Mouse (Mus musculus) limb, embryonic 14.5 days (tissue): ENCODE data around the gene Prokr1. TPM values are rescaled to one million over a fixed set of nuclear protein-coding genes. Genes with fewer than 3 reads are reported as not detected.

ENCODE experiments used
- ATAC-seq: fragments of 200-750 bp; cut with Nextera tagmentation; 2 replicates; pipeline ENCODE4 v1.8.0; 2017; ENCODE audit warnings: low read depth, moderate number of reproducible peaks, moderate TSS enrichment; ENCODE audit not compliant: low FRiP score
- DNase-seq: peaks from one replicate; pipeline ENCODE4 v3.0.0-alpha.2; 2015; ENCODE audit warnings: low spot score
- H3K27ac ChIP-seq: fragments of 300-500 bp; sonication (generic); replicated peaks from 2 replicates; pipeline ENCODE4 v1.5.1; 2014; ENCODE audit warnings: low read depth, mild to moderate bottlenecking, low read length, moderate library complexity, mixed read lengths
- H3K27me3 ChIP-seq: fragments of 300-500 bp; sonication (generic); 2 replicates; pipeline ENCODE4 v1.6.1; 2014; ENCODE audit warnings: low read length, mixed read lengths; ENCODE audit not compliant: control insufficient read depth, insufficient read depth
- H3K36me3 ChIP-seq: fragments of 300-500 bp; sonication (generic); 2 replicates; pipeline ENCODE4 v1.6.1; 2014; ENCODE audit warnings: mild to moderate bottlenecking, low read length, moderate library complexity, mixed read lengths; ENCODE audit not compliant: control insufficient read depth, insufficient read depth
- H3K4me1 ChIP-seq: fragments of 300-500 bp; sonication (generic); 2 replicates; pipeline ENCODE4 v1.6.1; 2014; ENCODE audit warnings: antibody characterized with exemption, low read length, mixed read lengths; ENCODE audit not compliant: control insufficient read depth, insufficient read depth
- H3K4me2 ChIP-seq: fragments of 300-500 bp; sonication (generic); replicated peaks from 2 replicates; pipeline ENCODE4 v1.6.1; 2014; ENCODE audit warnings: low read depth, mild to moderate bottlenecking, low read length, moderate library complexity; ENCODE audit not compliant: severe bottlenecking
- H3K4me3 ChIP-seq: fragments of 300-500 bp; sonication (generic); replicated peaks from 2 replicates; pipeline ENCODE4 v1.5.1; 2014; ENCODE audit warnings: low read length
- H3K9ac ChIP-seq: fragments of 300-500 bp; sonication (generic); 2 replicates; pipeline ENCODE4 v1.6.1; 2014; ENCODE audit warnings: mild to moderate bottlenecking, low read depth, low read length, moderate library complexity; ENCODE audit not compliant: severe bottlenecking
- H3K9me3 ChIP-seq: fragments of 300-500 bp; sonication (generic); 2 replicates; pipeline ENCODE4 v1.6.1; 2016; ENCODE audit warnings: low read length; ENCODE audit not compliant: control insufficient read depth
- POLR2A ChIP-seq: fragments of 200-500 bp; IDR thresholded peaks from 2 replicates; pipeline ENCODE4 v1.8.0; 2012; ENCODE audit warnings: inconsistent platforms, mild to moderate bottlenecking, moderate library complexity, borderline replicate concordance; ENCODE audit not compliant: insufficient read depth, insufficient read length; ENCODE audit errors: extremely low read depth
- WGBS: fragments of 180-500 bp; shearing (Covaris S2); extraction: QIAGEN DNeasy Blood & Tissue Kit; methylation state at CpG from one replicate; pipeline ENCODE4 v1.1.7; 2014; 5-methylcytosine and 5-hydroxymethylcytosine counted together
- polyA plus RNA-seq, 2 experiments: library from polyadenylated mRNA; depleted of rRNA in 1 of 2; stranded (reverse) in 1 of 2; unstranded in 1 of 2; fragments of >200 nt; fragmentation: Nextera tagmentation in 1 of 2; extraction: Ambion mirVana in 1 of 2; gene quantifications; 2 replicates each; pipeline versions ENCODE4 v1.2.1 to v1.2.3; 2012 to 2014

Gene Prokr1
- polyA plus RNA-seq, 2 experiments = 4.7 to 5.1 TPM

- H3K36me3 ChIP-seq = no peaks in the 10 kb centered on the region
- no peak overlapping the region for H3K9ac ChIP-seq
- no peak overlapping the region for H3K4me3 ChIP-seq
- 58% methylated on average over 10 of the region's 10 CpGs for WGBS
- H3K4me1 ChIP-seq = no peaks in the 10 kb centered on the region
- DNase-seq = no peak
- no peak for ATAC-seq
- no peak for TF ChIP-seq POLR2A
- H3K27ac ChIP-seq = no peak overlapping the region
- no peak overlapping the region for H3K4me2 ChIP-seq
- H3K9me3 ChIP-seq = no peaks in the 10 kb centered on the region
- H3K27me3 ChIP-seq = no peaks in the 10 kb centered on the region
Measured at GRCm38 (mm10) chr6:87597116-87597833, 6.7 kb upstream of the Prokr1 start.

GRCm38 (mm10) chr6:87594188-87594587, 3.6 kb upstream of the Prokr1 start:
- no peaks in the 10 kb centered on the region for H3K36me3 ChIP-seq
- H3K9me3 ChIP-seq = no peaks in the 10 kb centered on the region
- no peak for DNase-seq
- H3K4me2 ChIP-seq = no peak overlapping the region
- TF ChIP-seq POLR2A = no peak
- H3K4me1 ChIP-seq = peaks cover 5% of the 10 kb centered on the region; the same call in 1 of the 2 replicates
- no peak overlapping the region for H3K4me3 ChIP-seq
- 69% methylated on average over 6 of the region's 6 CpGs for WGBS
- no peak overlapping the region for H3K27ac ChIP-seq
- no peaks in the 10 kb centered on the region for H3K27me3 ChIP-seq
- no peak overlapping the region for H3K9ac ChIP-seq
- ATAC-seq = no peak

DNA sequence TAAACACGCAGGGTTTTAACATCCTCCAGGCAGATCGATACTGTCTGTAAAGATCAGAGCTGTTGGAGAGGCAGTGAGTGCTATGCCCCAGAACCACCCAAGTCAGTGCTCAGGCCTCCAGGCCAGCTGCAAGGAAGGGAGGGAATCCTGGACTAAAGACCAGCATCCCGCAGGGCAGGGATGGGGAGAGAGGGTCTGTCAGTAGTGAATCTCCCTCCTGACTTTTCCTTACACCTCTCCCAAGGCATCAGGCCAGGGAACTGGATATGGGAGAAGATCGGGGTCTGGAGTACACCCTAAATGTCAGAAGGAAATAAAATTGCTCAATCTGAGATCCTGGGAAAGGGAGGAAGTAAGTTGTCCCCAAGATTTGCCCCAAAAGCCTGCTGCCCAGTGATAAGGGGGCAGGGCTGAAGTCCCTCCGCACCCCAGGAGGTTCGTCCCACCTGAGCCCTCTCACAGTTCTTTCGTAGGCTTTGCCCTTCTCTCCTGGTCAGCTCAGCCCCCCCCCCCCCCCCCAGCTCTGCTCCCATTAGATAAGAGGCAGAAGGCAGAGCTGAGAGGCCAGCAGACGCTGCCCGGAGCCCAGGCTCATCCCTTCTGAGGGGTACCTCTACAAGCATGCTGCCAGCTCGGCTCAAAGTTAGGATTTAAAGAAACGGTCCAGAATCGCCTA, 687 bp downstream of the Prokr1 start:
- H3K27me3 ChIP-seq = no peaks in the 10 kb centered on the region
- H3K9me3 ChIP-seq = no peaks in the 10 kb centered on the region
- peaks cover 5% of the 10 kb centered on the region; the same call in 1 of the 2 replicates for H3K4me1 ChIP-seq
- no peak overlapping the region for H3K27ac ChIP-seq
- ATAC-seq (no peak), DNase-seq (no peak)
- no peak for TF ChIP-seq POLR2A
- 12% methylated on average over 12 of the region's 12 CpGs for WGBS
- peak overlapping the region; percentile 57 for H3K9ac ChIP-seq
- peak overlapping the region; percentile 92 for H3K4me2 ChIP-seq
- peak overlapping the region; percentile 54 for H3K4me3 ChIP-seq
- H3K36me3 ChIP-seq = no peaks in the 10 kb centered on the region

- Histone ChIP-seq H3K4me2 (no peak overlapping the region), H3K9ac (no peak overlapping the region), H3K4me1 (peaks cover 9% of the 10 kb centered on the region; the same call in 1 of the 2 replicates), H3K9me3 (no peaks in the 10 kb centered on the region), H3K27ac (no peak overlapping the region), H3K4me3 (no peak overlapping the region), H3K36me3 (no peaks in the 10 kb centered on the region), H3K27me3 (no peaks in the 10 kb centered on the region)
- ATAC-seq (no peak), DNase-seq (no peak)
- TF ChIP-seq POLR2A = no peak
- 83% methylated on average over 7 of the region's 7 CpGs for whole genome bisulfite sequencing
Measured at GRCm38 (mm10) chr6:87583991-87584390, 6.6 kb downstream of the Prokr1 start.

GRCm38 (mm10) chr6:87583183-87583611, 7.3 kb downstream of the Prokr1 start:
- 100% methylated on average over 1 of the region's 1 CpGs for WGBS
- no peaks in the 10 kb centered on the region for H3K9me3 ChIP-seq
- H3K4me2 ChIP-seq = no peak overlapping the region
- H3K4me1 ChIP-seq = peaks cover 9% of the 10 kb centered on the region; the same call in 1 of the 2 replicates
- no peak for DNase-seq
- ATAC-seq = no peak
- H3K9ac ChIP-seq = no peak overlapping the region
- TF ChIP-seq POLR2A = no peak
- H3K27me3 ChIP-seq = no peaks in the 10 kb centered on the region
- no peaks in the 10 kb centered on the region for H3K36me3 ChIP-seq
- H3K27ac ChIP-seq = no peak overlapping the region
- no peak overlapping the region for H3K4me3 ChIP-seq
